Mouse (Mus musculus) megakaryocyte, embryonic 14.5 days (primary cell): Measurements from ENCODE around the gene Tcf12. TPM values are rescaled to one million over a fixed set of nuclear protein-coding genes. Genes with fewer than 3 reads are reported as not detected.
A peak's percentile ranks its signal among the peaks of the same experiment; 100 is the strongest.

Source experiments
- H3K27me3 ChIP-seq: replicated peaks from 2 replicates; pipeline ENCODE3; 2012; ENCODE audit warnings: inconsistent platforms
- H3K36me3 ChIP-seq: replicated peaks from 2 replicates; pipeline ENCODE3; 2012; ENCODE audit warnings: low read length, inconsistent platforms, mixed read lengths
- H3K4me1 ChIP-seq: 2 replicates; pipeline ENCODE4 v1.6.1; 2012; ENCODE audit warnings: inconsistent platforms
- H3K4me3 ChIP-seq: replicated peaks from 2 replicates; pipeline ENCODE3; 2012; ENCODE audit warnings: moderate library complexity, mild to moderate bottlenecking, inconsistent platforms
- H3K9me3 ChIP-seq: 2 replicates; pipeline ENCODE4 v1.6.1; 2012; ENCODE audit warnings: inconsistent platforms
- FLI1 ChIP-seq: IDR thresholded peaks from 2 replicates; pipeline ENCODE4 v1.6.1; 2012; ENCODE audit warnings: low read length, inconsistent platforms, mixed read lengths
- GATA1 ChIP-seq: IDR thresholded peaks from 3 replicates; pipeline ENCODE4 v1.6.1; 2012; ENCODE audit warnings: mixed read lengths, low read length, inconsistent platforms, borderline replicate concordance
- polyA plus RNA-seq: library from polyadenylated mRNA; stranded (reverse); fragments of >175 nt; gene quantifications from 2 replicates; pipeline ENCODE4 v1.2.3, GENCODE M21; 2012; ENCODE audit warnings: low replicate concordance; ENCODE audit not compliant: insufficient read depth

Tcf12 gene
- polyA plus RNA-seq, 1 experiment: 6.1 TPM

GRCm38 (mm10) chr9:71959259-71960025 is 152.2 kb downstream of the Tcf12 start:
- Histone ChIP-seq H3K9me3 (no peaks in the 10 kb centered on the region), H3K4me1 (peaks cover 35% of the 10 kb centered on the region), H3K36me3 (peaks cover 2% of the 10 kb centered on the region), H3K4me3 (no peak overlapping the region), H3K27me3 (no peaks in the 10 kb centered on the region)
- TF ChIP-seq GATA1 (no peak), FLI1 (no peak)

GRCm38 (mm10) chr9:71953217-71953616 is 158.5 kb downstream of the Tcf12 start:
- TF ChIP-seq FLI1: no peak
- TF ChIP-seq GATA1: no peak
- H3K27me3 ChIP-seq: no peaks in the 10 kb centered on the region
- no peaks in the 10 kb centered on the region for H3K9me3 ChIP-seq
- H3K4me1 ChIP-seq: peaks cover 49% of the 10 kb centered on the region
- no peak overlapping the region for H3K4me3 ChIP-seq
- peaks cover 2% of the 10 kb centered on the region for H3K36me3 ChIP-seq

DNA sequence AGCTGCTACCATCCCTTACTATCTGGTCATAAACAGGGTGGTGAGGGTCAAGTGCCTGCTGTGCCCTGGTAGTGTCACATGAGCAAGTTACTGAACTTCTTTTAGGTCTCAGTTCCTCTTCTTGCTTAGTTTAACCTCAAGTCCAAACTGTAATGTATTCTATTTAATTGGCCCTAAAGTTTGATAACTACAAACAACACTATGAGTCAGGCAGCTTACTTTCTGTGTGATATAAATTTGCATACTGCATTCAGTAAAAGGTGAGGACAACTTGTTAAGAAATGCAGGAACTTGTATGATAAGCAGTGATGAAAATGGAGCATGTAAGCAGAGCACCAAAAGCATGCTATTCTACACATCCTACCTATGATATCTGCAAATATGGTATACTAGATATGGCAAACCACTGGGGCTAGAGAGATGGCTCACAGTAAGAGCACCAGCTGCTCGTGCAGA is 159.0 kb downstream of the Tcf12 start:
- Histone ChIP-seq H3K4me3 (no peak overlapping the region), H3K36me3 (peaks cover 4% of the 10 kb centered on the region), H3K27me3 (no peaks in the 10 kb centered on the region), H3K9me3 (no peaks in the 10 kb centered on the region), H3K4me1 (peaks cover 49% of the 10 kb centered on the region)
- TF ChIP-seq FLI1 (no peak), GATA1 (no peak)

GRCm38 (mm10) chr9:71951926-71952325 is 159.7 kb downstream of the Tcf12 start:
- no peaks in the 10 kb centered on the region for H3K9me3 ChIP-seq
- no peak for TF ChIP-seq GATA1
- TF ChIP-seq FLI1: no peak
- H3K4me3 ChIP-seq: no peak overlapping the region
- peaks cover 43% of the 10 kb centered on the region for H3K4me1 ChIP-seq
- H3K36me3 ChIP-seq: peaks cover 6% of the 10 kb centered on the region
- H3K27me3 ChIP-seq: no peaks in the 10 kb centered on the region

- H3K4me1 ChIP-seq: peaks cover 37% of the 10 kb centered on the region
- no peaks in the 10 kb centered on the region for H3K9me3 ChIP-seq
- no peak for TF ChIP-seq FLI1
- no peak for TF ChIP-seq GATA1
- H3K4me3 ChIP-seq: peak overlapping the region; percentile 84
- no peaks in the 10 kb centered on the region for H3K27me3 ChIP-seq
- peaks cover 6% of the 10 kb centered on the region for H3K36me3 ChIP-seq
Observed at GRCm38 (mm10) chr9:71951341-71951740, 160.3 kb downstream of the Tcf12 start.

DNA sequence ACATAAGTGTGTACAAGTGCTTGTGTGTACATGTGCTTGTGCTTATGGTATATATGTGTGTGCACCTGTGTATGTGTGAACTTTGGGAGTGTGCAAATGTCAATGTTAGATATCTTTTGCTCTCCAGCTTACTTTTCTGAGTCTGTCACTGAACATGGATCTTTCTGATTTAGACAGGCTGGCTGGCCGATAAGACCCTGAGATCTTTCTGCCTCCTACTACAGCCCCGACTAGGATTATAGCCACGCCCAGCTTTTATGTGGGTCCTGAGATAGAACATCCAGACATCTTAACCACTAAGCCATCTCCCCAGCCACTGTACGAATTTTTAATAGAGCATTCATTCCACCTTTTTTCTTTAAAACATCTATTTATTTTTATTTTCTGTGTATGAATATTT is 166.9 kb downstream of the Tcf12 start:
- Histone ChIP-seq H3K36me3 (peaks cover 4% of the 10 kb centered on the region), H3K4me1 (no peaks in the 10 kb centered on the region; the same call in 1 of the 2 replicates), H3K4me3 (no peak overlapping the region), H3K9me3 (no peaks in the 10 kb centered on the region), H3K27me3 (no peaks in the 10 kb centered on the region)
- TF ChIP-seq GATA1: no peak
- no peak for TF ChIP-seq FLI1

- Histone ChIP-seq H3K4me3 (no peak overlapping the region), H3K9me3 (no peaks in the 10 kb centered on the region), H3K4me1 (no peaks in the 10 kb centered on the region), H3K36me3 (peaks cover under 1% of the 10 kb centered on the region), H3K27me3 (no peaks in the 10 kb centered on the region)
- TF ChIP-seq FLI1 (no peak), GATA1 (no peak)
Observed at GRCm38 (mm10) chr9:71942424-71942823, 169.2 kb downstream of the Tcf12 start.

DNA sequence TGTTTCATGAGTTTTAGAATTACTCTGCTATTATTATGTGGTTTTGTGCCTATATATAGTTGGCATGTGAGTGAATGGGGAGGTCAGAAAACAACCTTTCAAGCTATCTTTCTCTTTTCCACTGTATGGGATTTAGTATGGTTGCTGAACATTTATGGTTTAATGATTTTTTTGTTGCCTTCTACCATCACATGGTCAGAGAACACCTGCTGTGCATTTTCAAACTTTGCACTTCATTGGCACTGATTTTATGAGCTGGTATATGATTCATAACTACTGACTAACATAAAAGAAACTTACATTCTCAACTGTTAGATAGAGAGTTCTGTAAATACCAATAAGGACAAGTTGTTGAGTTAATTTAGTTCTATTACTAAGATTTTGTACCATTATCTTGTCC is 171.7 kb downstream of the Tcf12 start:
- TF ChIP-seq FLI1 (no peak), GATA1 (no peak)
- Histone ChIP-seq H3K4me1 (no peaks in the 10 kb centered on the region), H3K9me3 (no peaks in the 10 kb centered on the region), H3K36me3 (no peaks in the 10 kb centered on the region), H3K4me3 (no peak overlapping the region), H3K27me3 (no peaks in the 10 kb centered on the region)

DNA sequence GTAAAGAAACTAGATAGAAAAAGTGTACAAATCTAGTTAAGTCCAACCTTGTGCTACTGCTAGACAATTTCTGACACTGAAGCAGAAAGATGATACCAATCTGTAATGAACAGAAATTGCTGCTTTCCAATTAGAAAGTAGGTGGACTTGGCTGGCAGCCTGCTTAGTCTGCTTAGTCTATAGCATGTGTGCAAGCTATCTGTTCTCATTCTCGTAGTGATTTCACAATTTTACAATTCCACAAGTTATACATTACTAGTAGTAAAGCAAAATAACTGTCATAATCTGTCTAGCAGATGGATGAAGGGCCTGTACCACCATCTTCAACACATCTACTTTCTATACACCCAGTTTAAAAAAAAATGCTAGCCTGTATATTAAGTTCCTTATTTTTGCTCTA is 175.5 kb downstream of the Tcf12 start:
- H3K27me3 ChIP-seq: no peaks in the 10 kb centered on the region
- peaks cover 3% of the 10 kb centered on the region; the same call in 1 of the 2 replicates for H3K4me1 ChIP-seq
- TF ChIP-seq GATA1: no peak
- no peak for TF ChIP-seq FLI1
- no peaks in the 10 kb centered on the region for H3K36me3 ChIP-seq
- no peaks in the 10 kb centered on the region for H3K9me3 ChIP-seq
- H3K4me3 ChIP-seq: no peak overlapping the region

DNA sequence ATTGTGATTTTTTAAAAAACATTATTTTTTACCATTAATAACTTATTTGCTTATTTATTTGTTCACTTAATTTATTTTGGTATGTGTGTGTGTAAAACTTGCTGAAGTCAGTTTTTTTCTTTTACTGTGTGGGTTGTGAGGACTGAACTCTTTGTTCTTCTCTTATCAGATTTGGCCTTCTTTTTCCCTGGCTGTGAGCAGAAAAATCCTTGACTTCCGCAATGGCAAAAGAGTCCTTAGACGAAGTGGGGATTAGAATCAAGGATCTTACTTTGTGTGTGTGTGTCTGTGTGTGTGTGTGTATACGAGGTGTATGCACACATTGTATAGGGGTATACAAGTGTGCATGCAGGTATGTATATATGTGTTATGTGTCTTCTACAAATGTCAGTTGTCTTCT is 176.8 kb downstream of the Tcf12 start:
- H3K36me3 ChIP-seq: no peaks in the 10 kb centered on the region
- H3K27me3 ChIP-seq: no peaks in the 10 kb centered on the region
- H3K4me3 ChIP-seq: no peak overlapping the region
- H3K9me3 ChIP-seq: no peaks in the 10 kb centered on the region
- H3K4me1 ChIP-seq: peaks cover 3% of the 10 kb centered on the region; the same call in 1 of the 2 replicates
- TF ChIP-seq FLI1: no peak
- TF ChIP-seq GATA1: no peak

GRCm38 (mm10) chr9:71931965-71932364 is 179.7 kb downstream of the Tcf12 start:
- Histone ChIP-seq H3K4me3 (no peak overlapping the region), H3K36me3 (no peaks in the 10 kb centered on the region), H3K27me3 (no peaks in the 10 kb centered on the region), H3K9me3 (no peaks in the 10 kb centered on the region), H3K4me1 (peaks cover 3% of the 10 kb centered on the region; the same call in 1 of the 2 replicates)
- TF ChIP-seq FLI1: no peak
- TF ChIP-seq GATA1: no peak
